Mouse (Mus musculus) right cerebral cortex, postnatal 25 days (tissue): ENCODE measurements around the gene Bok.
A peak's percentile ranks its signal among the peaks of the same experiment; 100 is the strongest.
"Not testable (repeated sequence)": the region's sequence is repeated elsewhere in the genome, so short reads cannot be mapped to it uniquely, and the experiment has no call there.

Experiments
- DNase-seq: peaks from one replicate; pipeline ENCODE4 v3.0.0; 2022

Gene Bok

DNA sequence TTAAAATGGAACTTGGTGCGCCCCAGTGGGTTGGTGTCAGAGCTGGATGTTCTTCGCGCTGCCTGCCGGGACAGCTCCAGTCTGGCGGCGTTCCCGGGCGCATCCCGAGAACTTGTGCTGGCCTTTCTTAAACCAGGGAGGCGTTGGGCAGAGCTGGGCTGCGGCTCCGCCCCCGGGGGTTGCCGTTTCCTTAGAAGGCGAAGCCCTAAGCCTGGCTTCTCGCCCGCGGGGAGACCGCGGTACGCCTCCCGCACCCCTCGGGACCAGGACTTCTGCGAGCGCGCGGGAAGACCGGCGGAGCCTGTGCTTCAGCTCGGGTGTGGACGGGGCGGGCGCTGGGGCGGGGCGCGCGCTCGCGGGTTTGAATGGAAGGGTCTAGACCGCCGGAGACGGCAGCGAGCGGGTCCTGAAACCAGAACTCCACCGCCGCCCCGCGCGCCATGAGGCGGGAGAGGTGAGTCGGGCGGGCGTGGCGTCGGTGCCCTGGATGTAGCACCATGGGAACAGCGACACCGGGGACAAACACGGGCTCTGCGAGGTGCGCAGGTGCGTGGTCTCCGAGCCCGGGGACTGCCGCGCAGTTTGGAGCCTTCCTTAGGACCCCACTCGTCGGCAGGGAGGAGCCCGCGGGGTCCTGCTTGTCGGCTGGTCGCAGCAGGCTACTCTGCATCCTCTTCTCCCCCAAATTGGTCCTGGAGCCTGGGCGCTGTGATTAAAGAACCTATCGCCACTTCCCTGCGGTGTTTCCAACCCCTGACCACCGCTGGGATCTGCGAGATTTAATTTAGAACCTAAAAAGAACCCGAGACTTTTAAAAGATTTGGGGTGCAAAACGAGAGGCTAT lies at the start of gene Bok:
Bok (plus strand) TSS at position 260 of the 844 bp plus-strand sequence.
- peak; percentile 28 for DNase-seq

DNA sequence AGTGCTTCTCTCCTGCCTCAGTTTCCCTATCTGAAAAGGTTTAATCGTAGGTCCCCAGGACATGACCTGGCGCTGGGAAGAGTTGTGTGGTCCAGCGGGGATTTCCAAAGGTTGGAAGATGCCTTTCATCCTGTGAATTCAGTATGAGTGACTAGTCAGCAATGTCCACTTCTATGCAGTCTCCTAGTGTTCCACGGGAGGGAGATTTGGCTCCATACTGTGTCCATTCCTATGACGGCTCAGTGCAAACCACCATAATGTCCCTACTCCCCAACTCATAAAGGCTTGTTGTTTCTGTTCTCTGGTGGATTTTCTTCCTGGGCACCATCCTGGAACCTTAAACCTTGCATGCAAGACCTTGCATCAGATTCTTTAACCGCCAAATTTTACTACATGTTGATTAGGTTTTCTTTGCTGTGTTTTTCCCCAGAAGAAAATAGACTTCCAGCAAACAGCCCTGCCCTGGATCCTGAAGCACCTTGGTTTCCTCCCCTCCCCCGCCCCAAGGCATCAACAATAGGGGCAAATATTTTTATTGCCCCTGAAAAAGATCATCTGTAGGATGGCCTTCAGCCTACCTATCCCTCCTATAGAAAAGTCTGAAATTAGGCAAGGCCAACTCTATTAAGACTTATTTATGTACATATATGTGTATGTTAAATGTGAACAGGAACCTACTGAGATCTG lies 49.1 kb upstream of the Bok start:
- no peak for DNase-seq

- DNase-seq = no peak
These were observed 43.5 kb upstream of the Bok start for GRCm38 (mm10) chr1:93641978-93642377.

DNA sequence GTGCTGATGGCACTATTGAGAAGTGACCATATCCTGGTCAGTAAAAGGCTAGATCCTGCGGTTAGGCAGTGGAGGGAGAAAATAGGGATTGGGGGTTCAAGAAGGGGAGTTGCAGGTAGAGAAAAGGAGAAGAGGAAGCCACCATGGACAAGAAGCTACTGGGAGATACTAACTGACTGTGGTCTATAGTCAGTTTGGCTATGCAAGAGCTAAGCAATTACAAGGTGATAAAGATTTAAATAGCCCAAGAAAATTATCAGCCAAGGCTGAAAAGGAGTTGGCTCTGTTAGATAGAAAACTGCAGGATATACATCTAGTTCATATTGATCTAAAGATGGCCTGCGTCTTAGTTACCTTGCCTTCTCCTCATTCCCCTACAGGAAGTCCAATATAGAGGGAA lies 42.8 kb upstream of the Bok start:
- no peak for DNase-seq

- DNase-seq = no peak
These were observed 35.8 kb upstream of the Bok start for GRCm38 (mm10) chr1:93649604-93650172.

GRCm38 (mm10) chr1:93654275-93654674 lies 31.2 kb upstream of the Bok start:
- DNase-seq = no peak

- no peak for DNase-seq
These were observed 30.7 kb upstream of the Bok start for GRCm38 (mm10) chr1:93654798-93655197.

- DNase-seq = no peak
These were observed 29.0 kb upstream of the Bok start for GRCm38 (mm10) chr1:93656325-93657024.

GRCm38 (mm10) chr1:93657025-93657360 lies 28.5 kb upstream of the Bok start:
- DNase-seq = no peak

- not testable (repeated sequence) for DNase-seq
These were observed 26.9 kb upstream of the Bok start, which contains the start of gene Stk25 for GRCm38 (mm10) chr1:93658559-93658958. Gene Stk25, minus strand, starts transcription at chr1:93658659.

DNA sequence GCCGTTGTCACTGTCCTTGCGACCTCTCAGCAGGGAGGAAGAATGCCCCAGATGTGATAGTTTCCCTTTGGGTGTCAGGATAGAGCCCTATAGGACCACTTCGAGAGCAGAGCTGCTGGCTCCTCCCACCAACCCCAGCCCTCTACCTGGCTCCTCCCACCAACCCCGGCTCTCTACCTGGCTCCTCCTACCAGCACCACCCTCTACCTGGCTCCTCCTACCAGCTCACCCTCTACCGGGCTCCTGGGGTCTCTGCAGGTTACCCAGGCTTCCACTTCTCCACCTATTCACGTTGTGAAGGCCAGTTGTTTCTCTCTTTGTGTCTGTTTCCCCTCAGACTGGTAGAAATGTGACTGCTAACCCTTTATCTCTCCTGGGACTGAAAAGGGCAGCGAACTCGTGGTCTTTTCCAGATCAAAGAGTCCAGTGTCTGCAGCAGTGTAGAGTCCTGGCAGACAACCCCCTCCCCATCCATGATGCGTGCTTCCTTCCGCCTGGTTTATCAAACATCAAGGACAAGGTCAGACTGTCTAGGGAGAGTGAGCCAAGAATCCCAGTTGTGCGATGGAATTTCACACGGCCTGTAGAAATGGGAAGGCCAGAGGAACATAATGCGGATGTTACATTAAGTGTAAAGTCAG lies 17.6 kb upstream of the Bok start:
- no peak for DNase-seq

DNA sequence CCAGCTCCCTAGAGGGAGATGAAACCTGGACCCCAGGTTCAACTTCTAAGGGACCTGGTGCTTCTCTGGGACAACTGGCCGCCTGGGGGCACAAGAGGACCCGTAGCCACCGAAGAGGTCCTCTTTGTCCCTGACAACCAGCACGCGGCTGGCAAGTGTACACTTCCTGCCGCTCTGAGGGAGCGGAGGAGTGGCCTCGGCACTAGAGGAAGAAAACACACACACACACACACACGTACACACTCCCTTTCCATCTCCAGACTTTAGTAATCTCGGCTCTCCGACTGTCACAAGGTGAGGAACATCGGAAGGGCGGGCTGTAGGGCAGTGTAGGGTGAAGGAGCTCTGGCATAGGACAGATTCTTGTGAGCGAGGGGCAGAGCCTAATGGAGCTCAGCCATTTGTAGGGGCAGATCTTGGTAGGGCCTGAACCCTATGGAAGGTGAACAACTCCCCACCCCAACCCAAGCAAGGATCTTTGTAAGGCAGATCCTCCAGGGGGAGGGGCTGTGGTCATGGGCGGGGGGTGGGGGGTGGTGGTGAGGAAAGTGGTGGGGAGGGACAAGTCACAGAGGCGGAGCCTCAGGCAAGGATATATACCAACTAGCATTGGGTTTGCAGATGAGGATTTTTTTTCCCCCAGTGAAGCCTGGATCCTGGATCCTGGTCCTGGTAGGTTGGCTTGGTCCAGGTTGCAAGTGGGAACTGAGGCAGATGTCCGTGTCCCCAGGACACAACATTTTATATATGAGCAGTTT lies 16.5 kb upstream of the Bok start:
- DNase-seq = peak; percentile 43

GRCm38 (mm10) chr1:93669941-93670340 lies 15.5 kb upstream of the Bok start:
- DNase-seq = no peak

- no peak for DNase-seq
These were observed 12.8 kb upstream of the Bok start for GRCm38 (mm10) chr1:93672682-93673081.

DNA sequence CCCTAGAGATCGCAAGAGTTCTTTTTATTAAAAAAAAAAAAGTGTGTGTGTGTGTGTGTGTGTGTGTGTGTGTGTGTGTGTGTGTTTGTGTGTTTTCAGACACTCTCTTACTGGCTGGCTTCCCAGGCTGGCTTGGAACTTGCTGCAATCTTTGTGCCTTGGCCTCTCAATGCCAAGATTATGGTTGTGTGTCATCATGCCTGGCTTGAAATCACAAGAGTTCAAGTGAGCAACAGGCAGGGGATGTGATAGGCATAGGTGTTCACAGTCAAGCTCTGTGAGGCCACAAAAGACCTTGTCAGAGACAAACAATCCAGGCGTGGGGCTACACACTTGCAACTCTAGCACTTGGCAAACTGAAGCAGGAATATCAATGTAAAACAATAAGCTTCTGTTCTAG lies 7.1 kb upstream of the Bok start:
- DNase-seq = no peak

DNA sequence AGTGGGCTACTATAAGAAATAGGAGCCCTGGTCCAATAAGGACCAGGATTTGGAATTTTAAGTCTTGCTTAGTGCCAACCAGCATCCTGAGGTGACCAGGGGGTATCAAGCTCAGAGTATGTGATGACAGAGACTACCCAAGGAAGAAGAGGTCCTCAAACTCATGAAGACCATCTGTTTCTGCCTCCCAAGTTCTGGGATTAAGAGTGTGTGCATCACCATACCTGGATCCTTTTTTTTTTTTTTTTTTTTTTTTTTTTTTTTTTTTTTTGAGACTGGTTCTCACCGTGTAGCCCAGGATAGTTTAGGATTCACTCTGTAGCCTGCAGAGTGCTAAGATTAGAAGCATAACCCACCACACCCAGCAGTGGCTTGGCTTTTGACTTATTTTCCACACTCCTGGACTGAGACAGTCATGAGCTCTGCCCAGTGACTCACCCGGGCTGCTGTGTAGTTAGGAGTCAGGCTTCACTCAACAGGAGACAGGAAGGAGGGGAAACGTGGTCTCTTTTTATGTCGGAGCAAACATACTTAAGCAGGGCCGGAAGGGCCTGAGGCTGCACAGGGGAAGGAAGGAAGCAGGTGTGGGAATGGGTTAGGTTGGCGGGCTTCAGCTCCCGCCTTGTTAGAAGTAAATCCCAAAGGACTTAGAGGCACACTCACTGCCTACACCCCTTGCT lies 5.4 kb upstream of the Bok start:
- no peak for DNase-seq

DNA sequence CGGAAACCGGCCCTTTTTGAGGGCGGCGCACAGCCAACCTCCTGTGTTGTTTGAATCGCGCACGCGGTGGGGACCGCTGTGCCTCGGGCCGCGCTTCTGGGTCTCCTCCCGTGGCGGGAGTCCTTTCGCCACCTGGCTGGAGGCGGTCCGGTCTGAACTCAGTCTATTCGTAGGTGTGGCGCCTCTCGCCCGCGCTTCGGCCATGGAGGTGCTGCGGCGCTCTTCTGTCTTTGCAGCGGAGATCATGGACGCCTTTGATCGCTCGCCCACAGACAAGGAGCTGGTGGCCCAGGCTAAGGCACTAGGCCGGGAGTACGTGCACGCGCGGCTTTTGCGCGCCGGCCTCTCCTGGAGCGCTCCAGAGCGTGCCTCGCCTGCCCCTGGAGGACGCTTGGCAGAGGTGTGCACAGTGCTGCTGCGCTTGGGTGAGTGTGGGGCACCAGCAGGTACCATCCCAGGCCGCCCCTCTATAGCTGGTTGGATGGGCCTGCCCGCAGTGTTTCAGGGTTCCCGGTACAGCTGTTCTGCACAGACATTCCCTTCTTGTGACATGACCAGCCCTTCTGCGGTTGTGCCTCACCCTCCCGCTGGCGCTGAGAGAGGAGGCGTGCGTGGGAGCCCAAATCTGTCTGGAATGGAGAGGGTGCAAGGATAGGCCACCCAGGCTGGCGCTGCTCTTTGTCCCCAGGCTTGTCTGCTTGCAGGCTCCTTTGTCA lies 943 bp downstream of the Bok start:
- DNase-seq = peak; percentile 62

DNA sequence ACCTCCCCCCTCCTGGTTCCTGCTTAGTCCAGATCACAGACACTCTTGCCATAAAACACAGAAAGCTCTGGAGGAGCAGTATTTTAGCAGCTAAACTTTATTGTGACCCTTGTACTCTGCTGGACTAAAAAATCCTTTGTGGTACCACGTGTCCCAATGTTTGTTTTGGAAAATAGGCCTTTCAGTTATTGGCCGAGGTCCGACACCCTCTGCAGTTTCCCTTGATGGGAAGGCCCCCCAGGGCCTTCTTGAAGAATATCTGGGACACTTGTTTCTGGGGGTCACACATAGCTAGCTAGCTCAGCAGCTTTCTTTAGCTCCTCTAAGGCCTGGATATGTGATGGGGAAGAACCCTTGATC lies 1.5 kb downstream of the Bok start:
- no peak for DNase-seq

DNA sequence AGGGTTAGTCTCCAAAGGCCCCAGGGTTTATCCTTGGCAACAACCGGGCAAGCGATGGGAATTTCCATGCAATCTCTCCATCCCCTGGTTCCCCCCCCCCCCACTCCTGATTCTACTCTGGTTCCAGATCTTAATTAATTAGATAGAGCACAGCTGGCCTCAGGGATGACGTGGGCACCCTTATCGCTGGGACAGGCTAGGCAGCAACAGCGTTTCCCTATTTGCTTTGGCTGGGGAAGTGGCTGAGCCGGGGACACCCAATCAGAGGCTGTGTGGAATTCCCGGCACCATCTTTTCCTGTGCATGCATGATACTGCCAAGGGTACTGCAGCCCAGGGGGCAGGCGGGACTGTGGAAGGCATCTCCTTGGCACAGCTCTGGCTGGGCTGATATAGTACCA lies 2.7 kb downstream of the Bok start:
- no peak for DNase-seq

DNA sequence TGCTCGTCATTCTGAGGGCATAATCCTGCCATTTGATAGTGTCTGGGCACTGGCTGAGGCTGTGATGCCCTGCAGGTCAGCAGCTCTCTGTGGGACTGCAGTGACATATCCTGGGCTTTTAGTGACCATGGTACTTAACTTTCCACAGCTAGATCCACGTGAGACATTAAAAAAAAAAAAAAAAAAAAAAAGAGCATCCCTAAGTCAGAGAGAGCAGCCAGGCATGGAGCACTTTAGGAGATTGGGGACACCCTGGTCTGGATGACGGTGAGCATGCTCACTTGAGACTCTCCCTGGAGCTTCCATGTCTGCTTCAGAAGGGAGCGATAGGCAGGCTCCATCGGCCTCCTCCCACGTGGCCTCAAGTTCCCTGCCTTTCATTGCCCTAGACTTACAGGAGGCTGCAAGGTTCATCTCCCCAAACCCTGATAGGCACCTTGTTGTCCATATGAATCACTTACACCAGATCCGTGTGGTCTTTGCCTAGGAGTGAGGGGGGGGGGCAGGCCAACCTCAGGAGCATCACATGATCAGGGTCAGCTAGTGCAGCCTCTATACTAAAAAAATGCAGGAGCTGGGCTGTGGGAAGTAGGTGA lies 4.5 kb downstream of the Bok start:
- no peak for DNase-seq

DNA sequence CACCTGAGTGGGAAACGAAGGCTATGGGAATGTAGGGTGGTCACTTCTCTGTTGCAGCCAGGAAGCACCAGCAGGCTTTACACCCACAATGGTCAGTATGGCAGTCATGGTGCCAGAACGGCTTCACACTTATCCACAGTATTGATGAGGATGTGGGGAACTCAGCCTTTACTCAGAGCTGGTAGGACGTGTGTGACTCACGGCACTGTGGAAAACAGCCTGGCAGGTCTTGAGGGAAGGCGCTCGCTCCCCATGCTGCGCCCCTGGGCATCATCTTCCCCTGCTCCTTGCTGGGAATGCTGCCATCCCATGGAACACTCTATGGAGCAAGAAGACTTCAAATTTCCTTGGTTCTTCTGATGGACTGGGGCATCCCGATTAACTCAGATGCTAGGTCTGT lies 5.6 kb downstream of the Bok start:
- DNase-seq = no peak
